ENCODE assay signal across 10 mouse cellular contexts in the genomic region with DNA sequence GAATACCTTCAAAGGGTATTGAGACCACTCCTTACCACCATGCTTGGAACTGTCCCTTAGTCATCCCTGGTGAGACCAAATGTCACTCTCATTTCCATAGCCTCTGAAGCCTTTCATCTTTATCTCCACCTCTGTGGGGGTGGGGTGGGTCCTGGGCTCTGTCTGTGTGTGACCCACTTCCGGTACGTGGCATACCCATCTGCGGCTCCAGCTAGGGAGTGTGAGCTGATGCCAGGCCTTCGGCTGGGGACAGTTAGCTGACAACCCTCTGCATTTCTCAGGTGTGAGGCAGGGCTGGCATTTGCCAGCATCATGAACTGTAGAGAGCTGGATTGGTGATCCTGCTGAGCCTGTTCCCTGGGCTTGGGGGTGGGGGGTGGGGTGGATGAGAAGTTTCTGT. TPM values are rescaled to one million over a fixed set of nuclear protein-coding genes. Genes with fewer than 3 reads are reported as not detected.
DNase-seq lines count a peak whose midpoint lies in the region; ATAC-seq lines count a peak whose summit lies in the region.
"Had no signal": no experiment of that assay in that cellular context is flagged by ENCODE, and none has a peak within 500 bp of the region (broad histone marks: within the 10 kb centered on the region; RNA-seq: fewer than 3 reads in every experiment).

No protein-coding gene starts in this region.

- 69% methylated on average over 4 of the region's 4 CpGs for WGBS in midbrain, embryonic 15.5 days
- WGBS in midbrain, embryonic 10.5 days = 53% methylated on average over 4 of the region's 4 CpGs
- WGBS in limb, embryonic 15.5 days = 31% methylated on average over 4 of the region's 4 CpGs

- no peaks in the 10 kb centered on the region for H3K4me1 ChIP-seq in midbrain, embryonic 15.5 days
- H3K4me1 ChIP-seq in midbrain, embryonic 10.5 days = peaks cover 6% of the 10 kb centered on the region
- peaks cover 16% of the 10 kb centered on the region for H3K4me1 ChIP-seq in limb, embryonic 15.5 days

- no peak overlapping the region for H3K9ac ChIP-seq in midbrain, embryonic 15.5 days
- no peak overlapping the region for H3K9ac ChIP-seq in limb, embryonic 15.5 days

- intact Hi-C loops in heart, postnatal 10 days (cut with DNase I) = no loop called here

- H3K27ac ChIP-seq in midbrain, embryonic 15.5 days = no peak overlapping the region
- no peak overlapping the region for H3K27ac ChIP-seq in midbrain, embryonic 10.5 days (replicated peaks)
- no peak overlapping the region for H3K27ac ChIP-seq in limb, embryonic 15.5 days

- ATAC-seq in midbrain, embryonic 15.5 days (replicated peaks) = 0 out of 2 replicates have a peak, but pooled peaks have one; percentile 31
- 0 out of 2 replicates have a peak, but pooled peaks have one; percentile 40 for ATAC-seq in limb, embryonic 15.5 days (ENCODE audit: insufficient number of reproducible peaks, low FRiP score, low TSS enrichment, low read depth)

- no peaks in the 10 kb centered on the region for H3K27me3 ChIP-seq in midbrain, embryonic 15.5 days (replicated peaks)
- H3K27me3 ChIP-seq in midbrain, embryonic 10.5 days (ENCODE audit: low read depth, poor library complexity, severe bottlenecking) = no peaks in the 10 kb centered on the region
- no peaks in the 10 kb centered on the region for H3K27me3 ChIP-seq in limb, embryonic 15.5 days
- H3K27me3 ChIP-seq: Patski had no signal

- no peak overlapping the region for H3K4me3 ChIP-seq in midbrain, embryonic 15.5 days
- no peak overlapping the region for H3K4me3 ChIP-seq in midbrain, embryonic 10.5 days
- H3K4me3 ChIP-seq in limb, embryonic 15.5 days = no peak overlapping the region

- DNase-seq in heart, adult 11 months = peak; percentile 92
- DNase-seq in heart, postnatal 10 days = no peak
- DNase-seq in midbrain, embryonic 10.5 days (ENCODE audit: low spot score) = no peak
- peak; percentile 83 for DNase-seq in thymus, postnatal 25 days
- no peak for DNase-seq in urinary bladder, adult 2 months (ENCODE audit: low spot score)
- DNase-seq in urinary bladder, postnatal 4 days (ENCODE audit: low spot score in 2 of 2) = no peak
- DNase-seq: lung, postnatal 10 days had no signal

- H3K9me3 ChIP-seq in midbrain, embryonic 15.5 days = no peaks in the 10 kb centered on the region
- H3K9me3 ChIP-seq in midbrain, embryonic 10.5 days (replicated peaks) = no peaks in the 10 kb centered on the region
- no peaks in the 10 kb centered on the region for H3K9me3 ChIP-seq in limb, embryonic 15.5 days

- no peak overlapping the region for H3K4me2 ChIP-seq in midbrain, embryonic 15.5 days
- H3K4me2 ChIP-seq in limb, embryonic 15.5 days = no peak overlapping the region

- H3K36me3 ChIP-seq in midbrain, embryonic 15.5 days (replicated peaks) = no peaks in the 10 kb centered on the region
- no peaks in the 10 kb centered on the region for H3K36me3 ChIP-seq in midbrain, embryonic 10.5 days
- H3K36me3 ChIP-seq in limb, embryonic 15.5 days = no peaks in the 10 kb centered on the region

RNA-seq across cellular contexts. Expression of gene Gnptab, which starts 10.6 kb away (rescaled TPM):
- total RNA-seq in heart, postnatal 10 days (2021) = 10 to 100 TPM; 33.1 to 36.8 TPM
- polyA plus RNA-seq in midbrain, embryonic 15.5 days (2015; fragmentation: Nextera tagmentation; extraction: Ambion mirVana) = 20.7 and 24.1 TPM in 2 replicates
- polyA plus RNA-seq in midbrain, embryonic 10.5 days (2016; fragmentation: Nextera tagmentation; extraction: Ambion mirVana) = 6.7 and 7.9 TPM in 2 replicates
- polyA plus RNA-seq in limb, embryonic 15.5 days (2015; fragmentation: Nextera tagmentation; extraction: Ambion mirVana) = 8.6 and 9.1 TPM in 2 replicates
- 17.3 and 17.7 TPM in 2 replicates for polyA plus RNA-seq in urinary bladder, adult 2 months (2012; rRNA removed)

RNA-seq across cellular contexts. Expression of gene Dram1, which starts 10.7 kb away (rescaled TPM):
- total RNA-seq in heart, postnatal 10 days (2021) = 1 to 10 TPM; 3.0 to 4.2 TPM
- polyA plus RNA-seq in midbrain, embryonic 15.5 days (2015; fragmentation: Nextera tagmentation; extraction: Ambion mirVana) = 0.46 and 0.55 TPM in 2 replicates
- polyA plus RNA-seq in midbrain, embryonic 10.5 days (2016; fragmentation: Nextera tagmentation; extraction: Ambion mirVana) = 0.28 and 0.43 TPM in 2 replicates
- polyA plus RNA-seq in limb, embryonic 15.5 days (2015; fragmentation: Nextera tagmentation; extraction: Ambion mirVana) = 1.5 and 2.5 TPM in 2 replicates
- 9.9 and 12.4 TPM in 2 replicates for polyA plus RNA-seq in urinary bladder, adult 2 months (2012; rRNA removed)

Comparison
In these comparisons a context has a peak if more than half of its experiments do, and no peak if none do; other contexts are left out.
1. DNase-seq: peak in heart, adult 11 months (single experiment) and thymus, postnatal 25 days (single experiment); none in heart, postnatal 10 days (0 of 2), midbrain, embryonic 10.5 days (single experiment), urinary bladder, adult 2 months (single experiment) and urinary bladder, postnatal 4 days (0 of 2).